Mouse (Mus musculus) stomach, postnatal 0 days (tissue): ENCODE data around the gene Adamtsl1.

Experiments used
- CTCF ChIP-seq: IDR thresholded peaks from 2 replicates; pipeline ENCODE4 v1.5.1; 2016; ENCODE audit warnings: antibody characterized with exemption, low read depth, mild to moderate bottlenecking, moderate library complexity
- EP300 ChIP-seq: optimal IDR thresholded peaks from 2 replicates; pipeline ENCODE3; 2016; ENCODE audit warnings: antibody characterized with exemption

- TF ChIP-seq EP300 (no peak), CTCF (no peak)
These were observed 250.5 kb downstream of the Adamtsl1 start for GRCm38 (mm10) chr4:85764476-85764875.
